ENCODE assay signal across 22 mouse cellular contexts in the genomic region with DNA sequence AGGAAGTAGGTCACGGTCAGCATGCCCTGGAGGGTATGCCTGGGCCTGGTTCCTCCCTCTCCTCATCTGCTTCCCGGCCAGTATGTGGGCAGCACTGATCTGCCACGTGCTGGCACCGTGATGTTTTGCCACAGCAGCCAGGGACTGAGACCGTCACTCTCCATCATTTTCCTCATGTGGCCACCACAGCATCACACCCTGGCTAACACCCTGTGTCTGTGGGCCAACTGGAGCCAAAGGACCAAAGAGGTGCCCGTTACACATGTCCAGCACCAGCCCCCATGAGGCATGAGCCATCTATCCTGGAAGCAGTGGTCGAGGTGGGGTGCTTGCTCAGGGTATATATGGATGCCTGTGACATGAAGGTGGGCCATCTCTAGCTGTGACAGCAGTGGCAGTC. TPM values are rescaled to one million over a fixed set of nuclear protein-coding genes. Genes with fewer than 3 reads are reported as not detected.
DNase-seq lines count a peak whose midpoint lies in the region; ATAC-seq lines count a peak whose summit lies in the region.
"Had no signal": no experiment of that assay in that cellular context is flagged by ENCODE, and none has a peak within 500 bp of the region (broad histone marks: within the 10 kb centered on the region; RNA-seq: fewer than 3 reads in every experiment).

No protein-coding gene starts in this region.

- WGBS in embryonic facial prominence, embryonic 10.5 days = 84% methylated on average over 7 of the region's 7 CpGs

- ATAC-seq in megakaryocyte, adult 5-6 weeks (ENCODE audit: poor library complexity, severe bottlenecking) = no peak
- peak; percentile 30; the same call in 1 of the 2 replicates for ATAC-seq in monocyte, adult 5-6 weeks (replicated peaks; ENCODE audit: insufficient number of reproducible peaks, low FRiP score, low TSS enrichment, poor library complexity, severe bottlenecking)
- ATAC-seq: activated CD4-positive, CD25-positive, alpha-beta regulatory T cell, adult 4 months; CD4-positive, CD25-positive, alpha-beta regulatory T cell, adult 4 months; Patski had no signal

- peak overlapping the region; percentile 50 for H3K4me3 ChIP-seq in megakaryocyte, embryonic 14.5 days (replicated peaks)
- H3K4me3 ChIP-seq in embryonic facial prominence, embryonic 10.5 days = no peak overlapping the region

- peaks cover 60% of the 10 kb centered on the region for H3K27me3 ChIP-seq in megakaryocyte, embryonic 14.5 days (replicated peaks)
- peaks cover 16% of the 10 kb centered on the region for H3K27me3 ChIP-seq in embryonic facial prominence, embryonic 10.5 days (replicated peaks; ENCODE audit: low read depth, poor library complexity, severe bottlenecking)
- H3K27me3 ChIP-seq: CH12.LX, Patski had no signal

- intact Hi-C loops in heart, postnatal 25 days (cut with DNase I) = no loop called here
- intact Hi-C loops in left cerebral cortex, postnatal 14 days (cut with DNase I) = no loop called here

- H3K27ac ChIP-seq in embryonic facial prominence, embryonic 10.5 days (replicated peaks) = no peak overlapping the region

- peak; percentile 79 for DNase-seq in heart, adult 11 months
- DNase-seq in heart, postnatal 25 days (ENCODE audit: low spot score) = no peak
- DNase-seq in natural killer cell, adult 2 months (ENCODE audit: low spot score in 2 of 2) = peak; percentile 36 to 66
- DNase-seq in embryonic facial prominence, embryonic 10.5 days (ENCODE audit: low spot score) = no peak
- DNase-seq in left cerebral cortex, postnatal 14 days (ENCODE audit: low spot score in 2 of 2) = no peak
- DNase-seq: adrenal gland, adult 2 months; adrenal gland, adult 8-10 months; adrenal gland, postnatal 10 days; adrenal gland, postnatal 14 days; adrenal gland, postnatal 25 days; adrenal gland, postnatal 36 days; B cell, adult 2 months; cerebellum, adult 11 months; cerebellum, adult 11-12 months had no signal

- no peaks in the 10 kb centered on the region for H3K9me3 ChIP-seq in megakaryocyte, embryonic 14.5 days
- H3K9me3 ChIP-seq in embryonic facial prominence, embryonic 10.5 days = no peaks in the 10 kb centered on the region
- H3K9me3 ChIP-seq: G1E had no signal

- no peaks in the 10 kb centered on the region for H3K36me3 ChIP-seq in megakaryocyte, embryonic 14.5 days (replicated peaks; ENCODE audit: low read length)
- H3K36me3 ChIP-seq in embryonic facial prominence, embryonic 10.5 days (replicated peaks) = no peaks in the 10 kb centered on the region
- H3K36me3 ChIP-seq: G1E had no signal

- peaks cover 58% of the 10 kb centered on the region for H3K4me1 ChIP-seq in megakaryocyte, embryonic 14.5 days
- H3K4me1 ChIP-seq in embryonic facial prominence, embryonic 10.5 days = peaks cover 39% of the 10 kb centered on the region

RNA-seq across cellular contexts. Expression of gene Emid1, which starts 23.1 kb away (rescaled TPM):
- 1 to 10 TPM; 2.1 to 2.2 TPM for total RNA-seq in heart, postnatal 25 days (2021)
- 7.7 and 18.6 TPM in 2 replicates for polyA plus RNA-seq in megakaryocyte, embryonic 14.5 days (2012; ENCODE audit: insufficient read depth, low replicate concordance)
- 0.85 and 2.7 TPM in 2 replicates for total RNA-seq in megakaryocyte, adult 5-6 weeks (2015)
- 1.6 and 1.7 TPM in 2 replicates for total RNA-seq in megakaryocyte, adult 5-6 weeks (2017)
- 7.4 to 24.4 TPM (median 10.2 TPM) in 3 replicates for total RNA-seq in monocyte, adult 5-6 weeks (2017)
- polyA plus RNA-seq in embryonic facial prominence, embryonic 10.5 days (2016; fragmentation: Nextera tagmentation; extraction: Ambion mirVana) = 13.1 and 24.6 TPM in 2 replicates
- total RNA-seq in left cerebral cortex, postnatal 14 days (2021) = 10 to 100 TPM; 27.6 to 32.5 TPM
- total RNA-seq: CH12.LX had no signal
- polyA plus RNA-seq: activated CD4-positive, CD25-positive, alpha-beta regulatory T cell, adult 4 months; G1E; Patski had no signal

Comparison
In these comparisons a context has a peak if more than half of its experiments do, and no peak if none do; other contexts are left out.
1. DNase-seq: peak in heart, adult 11 months (single experiment) and natural killer cell, adult 2 months (2 of 2); none in heart, postnatal 25 days (single experiment), embryonic facial prominence, embryonic 10.5 days (single experiment) and left cerebral cortex, postnatal 14 days (0 of 2).